Mouse (Mus musculus) regulatory T cell (primary cell): Measurements from ENCODE around the gene Lcn4.

ENCODE experiments used
- in situ Hi-C: fragments of 300-600 bp; cut with MboI, MseI; formaldehyde crosslinking; loops from one replicate; pipeline ENCODE4 v1.15.1; 2025; ENCODE audit warnings: high pct_unique_total_duplicates

The Lcn4 gene

DNA sequence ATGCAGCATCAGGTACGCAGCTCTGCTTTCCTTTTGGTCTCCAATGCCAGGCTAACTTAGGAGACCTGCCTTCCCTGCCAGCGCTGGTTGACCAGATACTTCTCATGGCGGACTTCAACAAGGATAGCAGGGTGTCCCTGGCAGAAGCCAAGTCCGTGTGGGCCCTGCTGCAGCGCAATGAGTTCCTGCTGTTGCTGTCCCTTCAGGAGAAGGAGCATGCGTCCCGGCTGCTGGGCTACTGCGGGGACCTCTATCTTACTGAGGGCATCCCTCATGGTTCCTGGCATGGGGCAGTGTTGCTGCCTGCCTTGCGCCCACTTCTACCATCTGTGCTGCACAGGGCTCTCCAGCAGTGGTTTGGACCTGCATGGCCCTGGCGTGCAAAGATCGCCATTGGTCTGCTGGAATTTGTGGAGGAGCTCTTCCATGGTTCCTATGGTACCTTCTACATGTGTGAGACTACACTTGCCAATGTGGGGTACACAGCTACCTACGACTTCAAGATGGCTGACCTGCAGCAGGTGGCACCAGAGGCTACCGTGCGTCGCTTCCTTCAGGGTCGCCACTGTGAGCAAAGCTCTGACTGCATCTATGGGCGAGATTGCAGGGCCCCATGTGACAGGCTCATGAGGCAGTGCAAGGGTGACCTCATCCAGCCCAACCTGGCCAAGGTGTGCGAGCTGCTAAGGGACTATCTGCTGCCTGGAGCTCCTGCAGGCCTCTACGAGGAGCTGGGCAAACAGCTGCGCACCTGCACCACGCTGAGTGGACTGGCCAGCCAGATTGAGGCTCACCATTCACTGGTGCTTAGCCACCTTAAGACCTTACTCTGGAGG is 35.4 kb downstream of the Lcn4 start:
- in situ Hi-C loops, result no loop called here

DNA sequence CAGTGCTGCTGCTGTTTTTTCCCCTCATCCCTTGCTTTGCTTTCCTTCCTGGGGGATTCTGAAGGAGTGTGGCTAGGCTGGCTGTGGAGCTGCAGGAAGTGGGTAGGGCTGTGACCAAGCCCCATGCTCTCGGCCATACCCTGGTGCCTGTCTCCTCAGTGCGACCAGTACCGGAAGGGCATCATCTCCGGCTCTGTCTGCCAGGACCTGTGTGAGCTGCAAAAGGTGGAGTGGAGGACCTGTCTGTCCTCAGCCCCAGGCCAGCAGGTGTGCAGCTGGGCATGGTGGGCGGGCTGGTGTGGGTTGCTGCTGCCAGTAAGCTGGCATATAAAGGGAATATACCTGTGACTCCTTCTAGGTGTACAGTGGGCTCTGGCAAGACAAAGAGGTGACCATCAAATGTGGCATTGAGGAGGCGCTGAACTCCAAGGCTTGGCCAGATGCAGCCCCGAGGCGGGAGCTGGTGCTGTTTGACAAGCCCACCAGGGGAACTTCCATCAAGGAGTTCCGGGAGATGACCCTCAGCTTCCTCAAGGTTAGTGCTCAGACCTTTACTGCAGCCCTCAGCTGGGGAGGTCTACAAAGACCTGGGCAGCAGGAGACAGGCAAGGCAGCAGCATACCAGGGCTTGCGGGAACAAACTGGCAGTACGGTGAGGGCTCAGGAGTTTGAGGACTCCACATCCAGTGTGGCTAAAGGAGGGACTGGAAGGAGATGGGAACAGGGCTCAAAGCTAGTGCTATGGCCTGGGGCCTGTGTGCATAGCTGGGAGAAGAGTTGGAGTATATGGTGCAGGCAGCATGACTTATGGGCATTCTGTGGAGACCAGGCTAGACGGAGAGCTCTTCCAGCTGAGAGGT is 36.2 kb downstream of the Lcn4 start:
- in situ Hi-C loops, result no loop called here

DNA sequence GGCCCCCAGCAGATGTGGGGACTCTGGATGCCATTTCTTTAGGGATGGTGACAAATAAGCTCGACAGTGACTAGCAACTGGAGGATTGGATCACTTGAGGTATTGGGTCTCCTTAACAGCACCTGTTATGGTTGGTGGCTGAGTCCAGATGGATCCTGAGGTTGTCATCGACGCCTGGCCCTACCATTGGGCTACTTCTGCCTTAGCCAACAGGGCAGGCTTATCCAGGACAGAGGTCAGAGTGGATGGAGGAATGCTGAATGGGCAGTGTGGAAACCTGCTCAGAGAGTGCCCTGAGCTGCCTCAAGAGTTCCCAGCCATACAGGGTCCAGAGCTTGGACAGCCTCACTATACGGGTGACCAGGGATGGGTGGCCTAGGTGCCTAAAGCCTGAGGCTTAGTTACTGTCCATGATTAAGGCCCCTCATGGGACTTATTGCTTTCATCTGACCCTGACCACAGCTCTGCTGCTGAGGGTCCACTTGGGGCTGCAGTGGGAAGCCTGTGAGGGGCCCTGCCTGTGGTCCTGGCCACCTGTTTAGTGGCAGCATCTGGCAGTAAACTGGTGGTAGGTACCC is 37.0 kb downstream of the Lcn4 start:
- in situ Hi-C loops, result no loop called here

DNA sequence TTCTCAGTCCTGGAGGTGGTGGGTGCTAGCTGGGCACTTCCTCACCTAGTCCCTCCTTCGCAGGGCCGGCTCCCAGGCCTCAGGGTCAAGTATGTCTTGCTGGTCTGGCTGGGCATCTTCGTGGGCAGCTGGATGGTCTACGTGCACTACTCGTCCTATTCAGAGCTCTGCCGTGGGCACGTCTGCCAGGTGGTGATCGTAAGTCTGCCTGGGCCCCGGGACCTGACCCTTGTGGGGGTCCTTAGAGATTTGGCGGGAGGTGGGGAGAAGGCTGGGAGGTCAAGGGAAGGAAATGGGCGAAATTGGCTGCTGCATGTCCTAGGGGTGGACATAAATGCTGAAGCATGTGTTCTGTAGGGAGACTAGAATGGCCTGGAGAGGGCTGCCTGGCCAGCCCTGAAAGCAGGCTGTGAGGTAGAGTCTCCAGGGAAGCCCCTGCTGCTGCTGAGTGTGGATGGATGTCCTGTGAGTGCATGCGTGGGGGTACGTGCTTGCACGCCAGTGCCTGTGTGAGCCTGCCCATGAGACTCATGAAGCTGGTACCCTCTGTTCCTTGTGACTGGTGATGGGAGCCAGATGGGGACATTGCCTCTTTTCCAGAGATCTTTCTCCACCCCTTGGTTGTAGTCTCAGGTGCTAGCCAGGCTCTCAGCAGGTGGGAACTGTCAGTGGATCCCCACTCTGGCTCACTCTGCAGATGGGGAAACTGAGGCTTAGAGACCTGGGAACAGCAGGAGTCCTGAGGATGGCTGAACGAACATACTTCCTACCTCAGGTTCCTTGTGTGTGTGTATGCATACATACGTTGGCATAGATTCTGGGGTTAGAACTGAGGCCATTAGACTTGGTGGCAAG is 38.3 kb downstream of the Lcn4 start:
- in situ Hi-C loops, result no loop called here

DNA sequence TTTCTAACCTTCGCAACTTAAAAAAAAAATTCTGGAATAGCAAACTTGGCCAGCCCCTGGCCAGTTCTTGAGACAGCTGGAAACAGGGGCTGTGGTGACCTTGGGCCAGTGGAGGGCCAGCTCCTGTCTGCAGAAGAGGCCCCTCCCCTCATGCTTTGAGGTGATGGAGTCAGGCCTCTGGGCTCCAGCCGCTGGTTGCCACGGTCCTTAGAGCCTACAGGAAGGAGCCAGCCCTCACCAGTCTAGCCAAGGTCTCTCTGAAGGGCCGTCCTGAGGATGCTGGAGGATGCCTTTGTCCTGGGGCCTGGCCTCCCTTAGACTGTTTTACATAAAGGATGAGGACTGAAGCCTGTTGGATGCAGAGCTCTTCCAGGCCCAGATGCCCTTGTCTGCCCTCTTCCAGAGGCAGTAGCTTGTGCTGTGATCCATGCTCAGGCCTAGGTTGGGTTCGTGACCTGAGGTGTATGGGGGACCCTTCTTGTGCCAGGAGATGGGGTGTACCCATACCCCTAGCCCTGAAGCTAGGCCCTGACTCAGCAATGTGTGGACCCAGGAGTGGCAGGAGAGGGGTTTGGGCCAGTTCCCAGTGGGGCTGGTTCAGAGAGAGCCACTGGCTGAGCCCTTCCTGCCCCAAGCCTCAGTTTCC is 42.2 kb downstream of the Lcn4 start:
- in situ Hi-C loops, result no loop called here

DNA sequence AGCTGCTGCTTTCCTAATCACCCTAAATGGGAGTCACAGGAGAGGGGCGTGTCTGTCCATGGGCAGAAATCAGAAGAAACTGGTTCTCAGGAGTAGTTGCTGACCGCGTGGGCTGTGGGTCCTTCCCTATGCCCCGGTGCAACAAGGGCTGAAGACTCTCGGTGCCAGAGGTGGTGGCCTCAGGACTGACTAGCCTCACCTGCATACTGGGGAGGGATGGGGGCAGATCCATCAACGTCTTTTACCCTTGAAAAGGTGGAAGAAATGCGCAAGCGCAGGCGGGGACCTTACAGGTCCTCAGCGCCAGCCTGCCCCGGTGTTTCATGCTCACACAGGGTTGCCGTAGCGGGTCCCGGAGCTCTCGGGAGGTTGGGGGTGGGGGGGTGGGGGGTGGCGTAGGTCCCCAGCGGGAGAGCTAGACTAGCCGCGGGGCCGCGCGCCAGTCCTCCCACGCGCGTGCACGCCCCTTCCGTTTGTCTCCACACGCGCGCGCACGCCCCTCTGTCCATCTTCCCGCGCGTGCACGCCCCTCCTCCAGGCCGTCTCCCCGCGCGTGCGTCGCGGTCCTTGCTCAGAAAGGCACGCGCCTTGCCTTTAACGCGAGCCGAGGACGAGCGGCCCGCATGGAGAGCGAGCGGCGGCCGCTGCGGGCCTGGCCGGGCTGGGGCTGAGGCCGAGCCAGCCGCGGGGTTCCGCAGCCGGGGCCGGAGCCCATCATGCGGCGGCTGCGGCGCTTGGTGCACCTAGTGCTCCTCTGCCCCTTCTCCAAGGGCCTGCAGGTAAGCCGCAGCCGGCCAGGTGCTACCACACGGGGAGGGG is 43.0 kb downstream of the Lcn4 start, which contains the start of gene Fam69b:
TSS of gene Fam69b (plus strand) at position 537 of the 819 bp plus-strand sequence.
- in situ Hi-C loops, result no loop called here

DNA sequence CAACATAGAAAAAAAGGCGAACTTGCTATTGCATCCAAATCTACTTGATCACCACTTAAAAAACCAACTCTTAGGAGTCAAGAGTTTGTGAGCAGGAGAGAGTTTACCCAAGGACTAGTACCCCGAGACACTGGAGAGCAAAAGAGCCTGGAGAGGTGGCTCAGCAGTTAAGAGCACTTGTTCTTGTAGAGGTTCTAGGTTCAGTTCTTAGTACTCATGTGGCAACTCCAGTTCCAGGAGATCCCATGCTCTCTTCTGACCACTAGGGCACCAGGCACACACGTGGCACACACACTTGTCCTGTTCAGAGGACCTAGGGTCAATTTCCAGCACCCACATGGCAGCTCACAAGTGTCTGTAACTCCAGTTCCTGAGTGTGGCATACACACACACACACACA is 45.0 kb downstream of the Lcn4 start:
- in situ Hi-C loops, result no loop called here

DNA sequence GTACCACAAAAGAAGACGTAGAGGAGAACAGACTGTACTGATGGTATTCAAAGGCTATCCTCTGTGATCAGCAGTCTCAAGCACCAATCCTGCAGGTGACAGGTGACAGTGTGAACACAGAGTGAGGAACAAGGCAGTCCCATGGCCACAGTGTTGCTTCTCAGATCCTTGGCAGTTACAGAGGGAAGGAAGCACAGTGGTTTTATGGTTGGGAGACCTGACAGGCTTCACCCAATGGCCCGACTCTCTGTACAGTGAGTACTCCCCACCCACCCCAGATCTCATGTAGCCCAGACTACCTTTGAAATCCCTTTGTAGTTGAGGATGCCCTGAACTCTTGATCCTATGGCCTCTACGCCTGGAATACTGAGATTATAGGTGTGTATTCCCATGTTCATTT is 45.7 kb downstream of the Lcn4 start:
- in situ Hi-C loops, result no loop called here

DNA sequence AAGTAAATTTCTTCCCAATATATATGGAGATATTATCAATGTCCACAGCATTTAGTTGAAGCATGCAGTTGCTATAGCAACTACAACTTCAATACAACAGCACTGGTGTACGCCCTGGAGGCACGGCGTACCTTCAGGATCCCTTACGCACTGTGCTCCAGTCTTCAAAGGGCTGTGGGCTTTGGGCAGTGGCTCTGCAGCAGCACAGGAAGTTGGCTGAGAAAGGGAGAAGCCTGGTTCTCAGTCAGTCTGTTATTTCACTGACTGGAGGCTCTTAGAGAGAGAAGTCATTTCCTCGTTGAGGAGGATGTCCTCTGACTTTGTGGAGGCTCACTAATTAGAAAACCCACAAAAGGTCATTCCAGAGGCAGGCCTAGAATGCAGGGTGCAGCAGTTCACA is 48.1 kb downstream of the Lcn4 start:
- in situ Hi-C loops, result no loop called here

DNA sequence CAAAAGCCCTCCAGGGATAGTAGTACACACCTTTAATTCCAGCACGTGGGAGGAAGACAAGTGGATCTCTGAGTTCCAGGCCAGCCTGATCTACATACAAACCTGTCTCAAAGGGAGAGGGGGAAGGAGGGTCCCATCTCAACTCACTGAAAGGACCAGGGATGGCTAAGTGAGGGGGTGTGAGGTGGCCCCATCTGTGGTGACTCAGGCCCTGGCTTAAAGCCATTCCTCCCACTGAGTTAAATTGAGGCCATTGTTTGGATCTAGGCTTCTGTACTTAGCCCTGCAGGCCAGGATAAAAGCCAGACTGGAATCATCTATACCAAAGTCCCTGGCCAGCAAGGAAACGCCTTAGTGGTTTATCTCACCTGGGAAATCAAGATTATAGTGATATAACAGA is 49.8 kb downstream of the Lcn4 start:
- in situ Hi-C loops, result no loop called here

DNA sequence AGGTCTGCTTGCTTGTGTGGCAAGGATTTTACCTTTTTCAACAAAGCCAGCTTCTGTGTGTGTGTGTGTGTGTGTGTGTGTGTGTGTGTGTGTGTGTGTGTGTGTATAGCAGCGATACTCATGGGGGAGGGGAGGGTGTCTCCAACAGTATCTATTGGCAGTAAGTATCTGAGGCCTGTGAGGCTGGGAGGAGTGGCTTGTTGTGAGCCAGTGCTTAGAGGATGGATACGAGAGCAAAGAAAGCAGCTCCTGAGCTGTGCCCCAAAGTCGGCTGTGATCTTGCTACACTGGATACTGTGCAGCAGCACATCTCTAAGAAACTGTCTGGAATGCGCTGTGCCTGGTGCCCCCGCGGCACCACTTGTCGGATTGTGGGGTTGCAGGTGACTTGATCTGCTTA is 53.2 kb downstream of the Lcn4 start:
- in situ Hi-C loops, result no loop called here
